ENCODE assay signal across 18 mouse cellular contexts in the genomic region with DNA sequence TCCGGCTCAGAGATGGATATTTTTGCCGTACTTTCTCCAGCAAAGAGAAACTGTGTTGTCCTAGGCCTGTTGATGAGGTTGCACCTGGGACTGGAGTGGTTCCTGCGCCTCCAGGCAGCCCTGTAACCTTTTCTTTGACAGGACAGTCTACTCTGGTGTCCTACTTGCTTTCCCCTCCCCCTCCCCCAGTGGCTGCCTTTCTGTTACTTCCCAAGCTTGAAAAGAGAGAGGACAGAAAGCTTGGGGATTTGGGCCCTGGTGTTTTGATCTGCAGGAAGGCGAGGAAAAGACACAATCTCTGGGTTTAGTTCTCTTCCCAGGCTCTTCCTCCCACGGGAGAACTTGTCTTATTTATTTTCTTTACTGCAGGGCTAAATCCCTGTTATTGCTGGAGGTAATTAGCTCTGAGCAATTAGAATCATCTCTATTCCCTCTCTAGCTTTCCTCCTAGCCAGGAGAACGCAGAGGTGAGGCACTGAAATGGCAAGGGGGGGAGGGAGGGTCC.
DNase-seq lines count a peak whose midpoint lies in the region; ATAC-seq lines count a peak whose summit lies in the region.
"Had no signal": no experiment of that assay in that cellular context is flagged by ENCODE, and none has a peak within 500 bp of the region (broad histone marks: within the 10 kb centered on the region; RNA-seq: fewer than 3 reads in every experiment).

No protein-coding gene starts in this region.

- no peaks in the 10 kb centered on the region for H3K9me3 ChIP-seq in hindbrain, embryonic 10.5 days
- H3K9me3 ChIP-seq in hindbrain, embryonic 12.5 days (replicated peaks) = no peaks in the 10 kb centered on the region
- no peaks in the 10 kb centered on the region for H3K9me3 ChIP-seq in intestine, embryonic 16.5 days (ENCODE audit: control insufficient read depth, low read length)
- H3K9me3 ChIP-seq: embryonic facial prominence, embryonic 13.5 days; forebrain, embryonic 15.5 days; limb, embryonic 13.5 days; liver, embryonic 15.5 days had no signal

- 28% methylated on average over 6 of the region's 6 CpGs for WGBS in hindbrain, embryonic 10.5 days
- WGBS in hindbrain, embryonic 12.5 days = 31% methylated on average over 6 of the region's 6 CpGs
- 51% methylated on average over 6 of the region's 6 CpGs for WGBS in intestine, embryonic 16.5 days

- no peak overlapping the region for H3K4me3 ChIP-seq in hindbrain, embryonic 10.5 days
- no peak overlapping the region for H3K4me3 ChIP-seq in hindbrain, embryonic 12.5 days
- H3K4me3 ChIP-seq in intestine, embryonic 16.5 days (ENCODE audit: low read length) = no peak overlapping the region
- H3K4me3 ChIP-seq: embryonic facial prominence, embryonic 13.5 days; forebrain, embryonic 15.5 days; limb, embryonic 13.5 days; liver, embryonic 15.5 days had no signal

- peaks cover 8% of the 10 kb centered on the region for H3K4me1 ChIP-seq in hindbrain, embryonic 10.5 days (replicated peaks)
- H3K4me1 ChIP-seq in hindbrain, embryonic 12.5 days = 0 out of 2 replicates have a peak, but pooled peaks cover 6% of the 10 kb centered on the region
- H3K4me1 ChIP-seq in intestine, embryonic 16.5 days (ENCODE audit: control insufficient read depth, insufficient read depth, low read length) = no peaks in the 10 kb centered on the region
- H3K4me1 ChIP-seq: liver, embryonic 15.5 days had no signal

- H3K9ac ChIP-seq in hindbrain, embryonic 12.5 days = no peak overlapping the region
- H3K9ac ChIP-seq in intestine, embryonic 16.5 days (ENCODE audit: low read depth, low read length) = no peak overlapping the region
- H3K9ac ChIP-seq: embryonic facial prominence, embryonic 13.5 days; forebrain, embryonic 15.5 days; limb, embryonic 13.5 days; liver, embryonic 15.5 days had no signal

- no peaks in the 10 kb centered on the region for H3K27me3 ChIP-seq in hindbrain, embryonic 10.5 days (ENCODE audit: insufficient read depth, poor library complexity, severe bottlenecking)
- H3K27me3 ChIP-seq in hindbrain, embryonic 12.5 days = no peaks in the 10 kb centered on the region
- no peaks in the 10 kb centered on the region for H3K27me3 ChIP-seq in intestine, embryonic 16.5 days (replicated peaks; ENCODE audit: control insufficient read depth, insufficient read depth, low read length)
- H3K27me3 ChIP-seq: embryonic facial prominence, embryonic 13.5 days; forebrain, embryonic 15.5 days; limb, embryonic 13.5 days; liver, embryonic 15.5 days; Patski had no signal

- peak; percentile 19 for DNase-seq in hindbrain, embryonic 10.5 days (ENCODE audit: low spot score)
- DNase-seq in R1 (ENCODE audit: low read depth, low spot score) = peak; percentile 7
- DNase-seq in embryo, embryonic 10.5 days (ENCODE audit: low spot score) = peak; percentile 49
- peak; percentile 21 for DNase-seq in mesoderm, embryonic 11.5 days (ENCODE audit: low read depth, low spot score)
- DNase-seq in gastrocnemius, postnatal 14 days = no peak
- DNase-seq in heart, adult 18-20 months = no peak
- DNase-seq: adrenal gland, postnatal 10 days; B cell, adult 2 months; cerebellum, adult 9-10 months; lung, postnatal 10 days had no signal

- no peak overlapping the region for H3K4me2 ChIP-seq in hindbrain, embryonic 12.5 days (replicated peaks)
- no peak overlapping the region for H3K4me2 ChIP-seq in intestine, embryonic 16.5 days (ENCODE audit: low read depth, low read length)
- H3K4me2 ChIP-seq: embryonic facial prominence, embryonic 13.5 days; forebrain, embryonic 15.5 days; limb, embryonic 13.5 days; liver, embryonic 15.5 days had no signal

- intact Hi-C loops in gastrocnemius, postnatal 14 days (cut with DNase I; ENCODE audit: low total_unique reads) = no loop called here

- no peaks in the 10 kb centered on the region for H3K36me3 ChIP-seq in hindbrain, embryonic 10.5 days
- H3K36me3 ChIP-seq in hindbrain, embryonic 12.5 days = no peaks in the 10 kb centered on the region
- H3K36me3 ChIP-seq in intestine, embryonic 16.5 days (ENCODE audit: control insufficient read depth, insufficient read depth, low read length) = no peaks in the 10 kb centered on the region
- H3K36me3 ChIP-seq: embryonic facial prominence, embryonic 13.5 days; forebrain, embryonic 15.5 days; limb, embryonic 13.5 days; liver, embryonic 15.5 days had no signal

- H3K27ac ChIP-seq in hindbrain, embryonic 10.5 days = 0 out of 2 replicates have a peak overlapping the region, but pooled peaks have one; percentile 29
- H3K27ac ChIP-seq in hindbrain, embryonic 12.5 days = no peak overlapping the region
- no peak overlapping the region for H3K27ac ChIP-seq in intestine, embryonic 16.5 days (ENCODE audit: low read length)
- H3K27ac ChIP-seq: embryonic facial prominence, embryonic 13.5 days; forebrain, embryonic 15.5 days; limb, embryonic 13.5 days; liver, embryonic 15.5 days had no signal

- no peak for ATAC-seq in hindbrain, embryonic 12.5 days (ENCODE audit: low FRiP score)
- no peak for ATAC-seq in intestine, embryonic 16.5 days
- ATAC-seq: forebrain, embryonic 15.5 days; inflammation-experienced regulatory T-cells, adult 6 months; Patski had no signal

Comparison
In these comparisons a context has a peak if more than half of its experiments do, and no peak if none do; other contexts are left out.
1. DNase-seq: peak in hindbrain, embryonic 10.5 days (single experiment), R1 (single experiment), embryo, embryonic 10.5 days (single experiment) and mesoderm, embryonic 11.5 days (single experiment); none in gastrocnemius, postnatal 14 days (single experiment) and heart, adult 18-20 months (0 of 2).